Mouse (Mus musculus): ENCODE results near the gene Tex12. TPM values are rescaled to one million over a fixed set of nuclear protein-coding genes. Genes with fewer than 3 reads are reported as not detected.
A peak's percentile ranks its signal among the peaks of the same experiment; 100 is the strongest.

The Tex12 gene
- polyA plus RNA-seq, 1 experiment, result not detected

GRCm38 (mm10) chr9:50569599-50570525, 8.7 kb upstream of the Tex12 start:
- WGBS, result 77% methylated on average over 10 of the region's 10 CpGs
- Histone ChIP-seq H3K4me3 (replicated peaks; ENCODE audit: control insufficient read depth, low read depth, low read length) (no peak overlapping the region), H3K4me1 (ENCODE audit: control insufficient read depth, insufficient read depth, low read length) (no peaks in the 10 kb centered on the region), H3K27ac (ENCODE audit: control insufficient read depth, insufficient read depth, low read depth, low read length, poor library complexity) (no peak overlapping the region)
- TF ChIP-seq POLR2A (IDR thresholded peaks at IDR 0.05; ENCODE audit: borderline replicate concordance, control insufficient read depth, low read depth, low read length), result no peak
- TF ChIP-seq CTCF (IDR thresholded peaks at IDR 0.05; ENCODE audit: control insufficient read depth, insufficient read depth, low read length), result no peak

- Histone ChIP-seq H3K27ac (ENCODE audit: control insufficient read depth, insufficient read depth, low read depth, low read length, poor library complexity) (no peak overlapping the region), H3K4me3 (replicated peaks; ENCODE audit: control insufficient read depth, low read depth, low read length) (no peak overlapping the region), H3K4me1 (ENCODE audit: control insufficient read depth, insufficient read depth, low read length) (no peaks in the 10 kb centered on the region)
- 85% methylated on average over 2 of the region's 2 CpGs for WGBS
- TF ChIP-seq POLR2A (IDR thresholded peaks at IDR 0.05; ENCODE audit: borderline replicate concordance, control insufficient read depth, low read depth, low read length) (no peak), CTCF (IDR thresholded peaks at IDR 0.05; ENCODE audit: control insufficient read depth, insufficient read depth, low read length) (no peak)
Observed at GRCm38 (mm10) chr9:50567881-50568280, 6.8 kb upstream of the Tex12 start.

GRCm38 (mm10) chr9:50567372-50567771, 6.2 kb upstream of the Tex12 start:
- TF ChIP-seq CTCF (IDR thresholded peaks at IDR 0.05; ENCODE audit: control insufficient read depth, insufficient read depth, low read length), result no peak
- TF ChIP-seq POLR2A (IDR thresholded peaks at IDR 0.05; ENCODE audit: borderline replicate concordance, control insufficient read depth, low read depth, low read length), result no peak
- H3K27ac ChIP-seq (ENCODE audit: control insufficient read depth, insufficient read depth, low read depth, low read length, poor library complexity), result no peak overlapping the region
- 34% methylated on average over 4 of the region's 4 CpGs for WGBS
- no peak overlapping the region for H3K4me3 ChIP-seq (replicated peaks; ENCODE audit: control insufficient read depth, low read depth, low read length)
- no peaks in the 10 kb centered on the region for H3K4me1 ChIP-seq (ENCODE audit: control insufficient read depth, insufficient read depth, low read length)

- H3K4me3 ChIP-seq (replicated peaks; ENCODE audit: control insufficient read depth, low read depth, low read length), result no peak overlapping the region
- H3K4me1 ChIP-seq (ENCODE audit: control insufficient read depth, insufficient read depth, low read length), result no peaks in the 10 kb centered on the region
- WGBS, result 67% methylated on average over 4 of the region's 4 CpGs
- TF ChIP-seq POLR2A (IDR thresholded peaks at IDR 0.05; ENCODE audit: borderline replicate concordance, control insufficient read depth, low read depth, low read length), result no peak
- no peak for TF ChIP-seq CTCF (IDR thresholded peaks at IDR 0.05; ENCODE audit: control insufficient read depth, insufficient read depth, low read length)
- H3K27ac ChIP-seq (ENCODE audit: control insufficient read depth, insufficient read depth, low read depth, low read length, poor library complexity), result no peak overlapping the region
Observed at GRCm38 (mm10) chr9:50565940-50566339, 4.8 kb upstream of the Tex12 start.

GRCm38 (mm10) chr9:50565173-50565572, 4.0 kb upstream of the Tex12 start:
- no peak for TF ChIP-seq POLR2A (IDR thresholded peaks at IDR 0.05; ENCODE audit: borderline replicate concordance, control insufficient read depth, low read depth, low read length)
- WGBS, result 62% methylated on average over 7 of the region's 7 CpGs
- Histone ChIP-seq H3K27ac (ENCODE audit: control insufficient read depth, insufficient read depth, low read depth, low read length, poor library complexity) (no peak overlapping the region), H3K4me1 (ENCODE audit: control insufficient read depth, insufficient read depth, low read length) (no peaks in the 10 kb centered on the region), H3K4me3 (replicated peaks; ENCODE audit: control insufficient read depth, low read depth, low read length) (no peak overlapping the region)

GRCm38 (mm10) chr9:50561918-50562360, 814 bp upstream of the Tex12 start:
- no peak overlapping the region for H3K4me3 ChIP-seq (replicated peaks; ENCODE audit: control insufficient read depth, low read depth, low read length)
- no peak overlapping the region for H3K27ac ChIP-seq (ENCODE audit: control insufficient read depth, insufficient read depth, low read depth, low read length, poor library complexity)
- no peaks in the 10 kb centered on the region for H3K4me1 ChIP-seq (ENCODE audit: control insufficient read depth, insufficient read depth, low read length)
- 80% methylated on average over 2 of the region's 2 CpGs for WGBS
- TF ChIP-seq POLR2A (IDR thresholded peaks at IDR 0.05; ENCODE audit: borderline replicate concordance, control insufficient read depth, low read depth, low read length) (no peak), CTCF (IDR thresholded peaks at IDR 0.05; ENCODE audit: control insufficient read depth, insufficient read depth, low read length) (no peak)

GRCm38 (mm10) chr9:50555094-50555446, 6.1 kb downstream of the Tex12 start, which contains the start of gene Bco2:
TSS of gene Bco2 (minus strand) at chr9:50555181.
- Histone ChIP-seq H3K4me3 (replicated peaks; ENCODE audit: control insufficient read depth, low read depth, low read length) (peak within 1 kb of the TSS; percentile 59), H3K27ac (ENCODE audit: control insufficient read depth, insufficient read depth, low read depth, low read length, poor library complexity) (peak within 1 kb of the TSS; percentile 32), H3K4me1 (ENCODE audit: control insufficient read depth, insufficient read depth, low read length) (no peaks in the 10 kb centered on the region; the same call in 1 of the 2 replicates)
- 56% methylated on average over 2 of the region's 2 CpGs for WGBS
- TF ChIP-seq POLR2A (IDR thresholded peaks at IDR 0.05; ENCODE audit: borderline replicate concordance, control insufficient read depth, low read depth, low read length) (no peak), CTCF (IDR thresholded peaks at IDR 0.05; ENCODE audit: control insufficient read depth, insufficient read depth, low read length) (no peak)

GRCm38 (mm10) chr9:50554241-50555093, 6.7 kb downstream of the Tex12 start, which contains the start of gene Il18:
TSS of gene Il18 (plus strand) at chr9:50554827.
- peak within 1 kb of the TSS; percentile 59 for H3K4me3 ChIP-seq (replicated peaks; ENCODE audit: control insufficient read depth, low read depth, low read length)

More at GRCm38 (mm10) chr9:50554241-50555093, 6.7 kb downstream of the Tex12 start, which contains the start of gene Il18:
- TF ChIP-seq CTCF (IDR thresholded peaks at IDR 0.05; ENCODE audit: control insufficient read depth, insufficient read depth, low read length), result no peak
- no peak for TF ChIP-seq POLR2A (IDR thresholded peaks at IDR 0.05; ENCODE audit: borderline replicate concordance, control insufficient read depth, low read depth, low read length)
- Histone ChIP-seq H3K4me1 (ENCODE audit: control insufficient read depth, insufficient read depth, low read length) (no peaks in the 10 kb centered on the region; the same call in 1 of the 2 replicates), H3K27ac (ENCODE audit: control insufficient read depth, insufficient read depth, low read depth, low read length, poor library complexity) (peak within 1 kb of the TSS; percentile 32)
- WGBS, result 22% methylated on average over 12 of the region's 12 CpGs
